Mouse (Mus musculus) lung, adult 2 months (tissue): Measurements from ENCODE around the gene Trpv1.

Source experiments
- CTCF ChIP-seq: fragments of 200-500 bp; IDR thresholded peaks from 2 replicates; pipeline ENCODE4 v1.5.1; 2011; ENCODE audit warnings: mild to moderate bottlenecking, low read length, control low read depth; ENCODE audit not compliant: insufficient read depth
- POLR2A ChIP-seq: fragments of 200-500 bp; IDR thresholded peaks from 2 replicates; pipeline ENCODE4 v1.6.1; 2011; ENCODE audit warnings: low read depth, mild to moderate bottlenecking, control low read depth, low read length, borderline replicate concordance; ENCODE audit errors: extremely low read depth

GRCm38 (mm10) chr11:73199879-73200278, 34.2 kb upstream of the Trpv1 start:
- no peak for TF ChIP-seq CTCF
- no peak for TF ChIP-seq POLR2A
